In the genomic region with DNA sequence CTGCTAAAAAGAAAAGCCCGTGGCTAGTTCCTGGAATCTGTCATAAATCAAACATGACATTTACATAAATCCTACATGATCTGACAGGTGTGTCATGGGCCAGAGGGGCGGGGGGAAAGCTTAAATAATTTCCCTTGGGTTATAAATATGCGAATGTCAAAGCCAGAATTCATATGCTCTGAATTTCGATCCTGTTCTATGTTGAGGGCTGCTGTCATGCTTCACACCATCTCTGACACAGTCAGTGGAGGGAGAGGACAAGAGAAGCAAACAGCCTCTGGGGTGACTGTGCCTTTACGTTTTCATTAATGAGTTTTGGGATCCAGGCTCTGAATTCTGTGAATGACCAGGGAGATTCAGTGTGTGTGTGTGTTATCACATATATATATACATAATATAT, we compare ENCODE assay signal across 28 mouse cellular contexts. TPM values are rescaled to one million over a fixed set of nuclear protein-coding genes. Genes with fewer than 3 reads are reported as not detected.
DNase-seq lines count a peak whose midpoint lies in the region; ATAC-seq and TF ChIP-seq lines count a peak whose summit lies in the region.
"Had no signal": no experiment of that assay in that cellular context is flagged by ENCODE, and none has a peak within 500 bp of the region (broad histone marks: within the 10 kb centered on the region; RNA-seq: fewer than 3 reads in every experiment).

No protein-coding gene starts in this region.

- H3K4me1 ChIP-seq in hindbrain, embryonic 14.5 days (replicated peaks; ENCODE audit: control insufficient read depth, insufficient read depth, low read length): no peaks in the 10 kb centered on the region
- H3K4me1 ChIP-seq in hindbrain, postnatal 0 days (ENCODE audit: insufficient read depth, low read length): no peaks in the 10 kb centered on the region
- no peaks in the 10 kb centered on the region for H3K4me1 ChIP-seq in midbrain, embryonic 16.5 days (ENCODE audit: control insufficient read depth, insufficient read depth, low read length)
- H3K4me1 ChIP-seq: embryonic facial prominence, embryonic 10.5 days; forebrain, embryonic 12.5 days; forebrain, embryonic 15.5 days; heart, embryonic 12.5 days; heart, embryonic 15.5 days; hindbrain, embryonic 10.5 days; intestine, embryonic 15.5 days had no signal

- no peak overlapping the region for H3K27ac ChIP-seq in hindbrain, embryonic 14.5 days
- no peak overlapping the region for H3K27ac ChIP-seq in hindbrain, postnatal 0 days
- no peak overlapping the region for H3K27ac ChIP-seq in midbrain, embryonic 16.5 days (ENCODE audit: low read length)
- H3K27ac ChIP-seq: embryonic facial prominence, embryonic 10.5 days; embryonic facial prominence, embryonic 13.5 days; forebrain, embryonic 12.5 days; forebrain, embryonic 15.5 days; heart, embryonic 15.5 days; hindbrain, embryonic 10.5 days; intestine, embryonic 15.5 days had no signal

- no peaks in the 10 kb centered on the region for H3K27me3 ChIP-seq in hindbrain, embryonic 14.5 days (ENCODE audit: control insufficient read depth, insufficient read depth, low read length)
- H3K27me3 ChIP-seq in hindbrain, postnatal 0 days (ENCODE audit: insufficient read depth, low read length): no peaks in the 10 kb centered on the region
- no peaks in the 10 kb centered on the region for H3K27me3 ChIP-seq in midbrain, embryonic 16.5 days (ENCODE audit: control insufficient read depth, insufficient read depth, low read depth, low read length)
- H3K27me3 ChIP-seq: embryonic facial prominence, embryonic 13.5 days; forebrain, embryonic 12.5 days; forebrain, embryonic 15.5 days; heart, embryonic 12.5 days; heart, embryonic 15.5 days; intestine, embryonic 15.5 days had no signal

- TF ChIP-seq CTCF in hindbrain, postnatal 0 days (IDR thresholded peaks at IDR 0.05; ENCODE audit: low read depth): no peak

- H3K36me3 ChIP-seq in hindbrain, embryonic 14.5 days (replicated peaks; ENCODE audit: control insufficient read depth, insufficient read depth): no peaks in the 10 kb centered on the region
- no peaks in the 10 kb centered on the region for H3K36me3 ChIP-seq in hindbrain, postnatal 0 days (ENCODE audit: insufficient read depth, low read length)
- H3K36me3 ChIP-seq in midbrain, embryonic 16.5 days (ENCODE audit: control insufficient read depth, insufficient read depth, low read length): no peaks in the 10 kb centered on the region
- H3K36me3 ChIP-seq: embryonic facial prominence, embryonic 10.5 days; embryonic facial prominence, embryonic 13.5 days; forebrain, embryonic 12.5 days; forebrain, embryonic 15.5 days; heart, embryonic 12.5 days; heart, embryonic 15.5 days; hindbrain, embryonic 10.5 days; intestine, embryonic 15.5 days had no signal

- no peaks in the 10 kb centered on the region for H3K9me3 ChIP-seq in hindbrain, embryonic 14.5 days (ENCODE audit: control insufficient read depth, low read length)
- no peaks in the 10 kb centered on the region for H3K9me3 ChIP-seq in hindbrain, postnatal 0 days (ENCODE audit: low read length)
- H3K9me3 ChIP-seq in midbrain, embryonic 16.5 days (replicated peaks; ENCODE audit: control insufficient read depth, low read length, poor library complexity, severe bottlenecking): no peaks in the 10 kb centered on the region
- H3K9me3 ChIP-seq: embryonic facial prominence, embryonic 10.5 days; embryonic facial prominence, embryonic 13.5 days; forebrain, embryonic 12.5 days; forebrain, embryonic 15.5 days; heart, embryonic 12.5 days; heart, embryonic 15.5 days; hindbrain, embryonic 10.5 days; intestine, embryonic 15.5 days had no signal

- H3K4me2 ChIP-seq in hindbrain, embryonic 14.5 days (replicated peaks): no peak overlapping the region
- H3K4me2 ChIP-seq in hindbrain, postnatal 0 days (ENCODE audit: low read depth, low read length): no peak overlapping the region
- H3K4me2 ChIP-seq in midbrain, embryonic 16.5 days (ENCODE audit: low read length): no peak overlapping the region
- H3K4me2 ChIP-seq: embryonic facial prominence, embryonic 13.5 days; forebrain, embryonic 12.5 days; forebrain, embryonic 15.5 days; heart, embryonic 12.5 days; heart, embryonic 15.5 days; intestine, embryonic 15.5 days had no signal

- ATAC-seq in hindbrain, embryonic 14.5 days (ENCODE audit: low FRiP score): peak; percentile 55; the same call in 1 of the 2 replicates
- ATAC-seq in hindbrain, postnatal 0 days: no peak
- 0 out of 2 replicates have a peak, but pooled peaks have one; percentile 42 for ATAC-seq in midbrain, embryonic 16.5 days
- ATAC-seq: activated CD4-positive, CD25-positive, alpha-beta regulatory T cell, adult 4 months; forebrain, embryonic 15.5 days; intestine, embryonic 15.5 days had no signal

- DNase-seq in heart, adult 11 months: peak; percentile 59
- DNase-seq in heart, adult 8-10 months (ENCODE audit: low spot score): no peak
- DNase-seq in hindbrain, embryonic 14.5 days (ENCODE audit: low spot score): no peak
- no peak for DNase-seq in hindbrain, postnatal 0 days (ENCODE audit: low spot score)
- DNase-seq in retina, postnatal 1 day: peak; percentile 15
- DNase-seq in retina, embryonic 14.5 days (ENCODE audit: low spot score): no peak
- no peak for DNase-seq in gastrocnemius, postnatal 4 days (ENCODE audit: low spot score in 2 of 2)
- DNase-seq: adrenal gland, adult 8-10 months; adrenal gland, postnatal 25 days; cerebellum, adult 2 months; cerebellum, adult 9-11 months; cerebellum, postnatal 36 days; embryo, embryonic 11 days; gastrocnemius, postnatal 25 days; heart, postnatal 10 days; heart, postnatal 36 days had no signal

- H3K4me3 ChIP-seq in hindbrain, embryonic 14.5 days (replicated peaks; ENCODE audit: low read length): no peak overlapping the region
- H3K4me3 ChIP-seq in hindbrain, postnatal 0 days (ENCODE audit: low read length): no peak overlapping the region
- no peak overlapping the region for H3K4me3 ChIP-seq in midbrain, embryonic 16.5 days (ENCODE audit: low read depth, low read length)
- H3K4me3 ChIP-seq: embryonic facial prominence, embryonic 10.5 days; embryonic facial prominence, embryonic 13.5 days; erythroblast, embryonic 14.5 days; forebrain, embryonic 12.5 days; forebrain, embryonic 15.5 days; heart, embryonic 12.5 days; heart, embryonic 15.5 days; hindbrain, embryonic 10.5 days; intestine, embryonic 15.5 days had no signal

- H3K9ac ChIP-seq in hindbrain, embryonic 14.5 days: no peak overlapping the region
- H3K9ac ChIP-seq in hindbrain, postnatal 0 days (replicated peaks; ENCODE audit: low read length): no peak overlapping the region
- H3K9ac ChIP-seq in midbrain, embryonic 16.5 days (ENCODE audit: low read depth, low read length): no peak overlapping the region
- H3K9ac ChIP-seq: embryonic facial prominence, embryonic 13.5 days; forebrain, embryonic 12.5 days; forebrain, embryonic 15.5 days; heart, embryonic 12.5 days; heart, embryonic 15.5 days; intestine, embryonic 15.5 days had no signal

- WGBS in hindbrain, embryonic 14.5 days: 47% methylated on average over 5 of the region's 5 CpGs
- 48% methylated on average over 5 of the region's 5 CpGs for WGBS in hindbrain, postnatal 0 days
- 52% methylated on average over 5 of the region's 5 CpGs for WGBS in midbrain, embryonic 16.5 days

RNA-seq across cellular contexts. Expression of a gene that starts 45.0 kb away (rescaled TPM):
- 1 to 10 TPM; 2.5 to 4.4 (median 3.2) TPM for total RNA-seq in heart, adult 8-10 months (2022)
- 5.8 and 6.6 TPM in 2 replicates for polyA plus RNA-seq in hindbrain, embryonic 14.5 days (2014; fragmentation: Nextera tagmentation; extraction: Ambion mirVana)
- total RNA-seq in hindbrain, postnatal 0 days (2014; rRNA removed): 6.5 and 7.9 TPM in 2 replicates
- polyA plus RNA-seq in hindbrain, postnatal 0 days (2015; fragmentation: Nextera tagmentation; extraction: Ambion mirVana): 2.9 and 3.2 TPM in 2 replicates
- 7.7 and 8.7 TPM in 2 replicates for polyA plus RNA-seq in midbrain, embryonic 16.5 days (2015; fragmentation: Nextera tagmentation; extraction: Ambion mirVana)
- 1 to 10 TPM; 2.7 to 3.4 TPM for total RNA-seq in gastrocnemius, postnatal 4 days (2021)
- total RNA-seq: granulocyte monocyte progenitor cell, adult 5-6 weeks had no signal
- polyA plus RNA-seq: activated CD4-positive, CD25-positive, alpha-beta regulatory T cell, adult 4 months; erythroblast, embryonic 14.5 days had no signal

Comparison
In these comparisons a context has a peak if more than half of its experiments do, and no peak if none do; other contexts are left out.
1. DNase-seq: peak in heart, adult 11 months (single experiment) and retina, postnatal 1 day (single experiment); none in heart, adult 8-10 months (single experiment), hindbrain, embryonic 14.5 days (single experiment), hindbrain, postnatal 0 days (single experiment), retina, embryonic 14.5 days (single experiment) and gastrocnemius, postnatal 4 days (0 of 2).